Mouse (Mus musculus) megakaryocyte, embryonic 14.5 days (primary cell): ENCODE results near the gene Msmb. TPM values are rescaled to one million over a fixed set of nuclear protein-coding genes. Genes with fewer than 3 reads are reported as not detected.
"Not testable (repeated sequence)": the region's sequence is repeated elsewhere in the genome, so short reads cannot be mapped to it uniquely, and the experiment has no call there.

ENCODE experiments used
- H3K27me3 ChIP-seq: replicated peaks from 2 replicates; pipeline ENCODE3; 2012; ENCODE audit warnings: inconsistent platforms
- H3K36me3 ChIP-seq: replicated peaks from 2 replicates; pipeline ENCODE3; 2012; ENCODE audit warnings: low read length, inconsistent platforms, mixed read lengths
- H3K4me1 ChIP-seq: 2 replicates; pipeline ENCODE4 v1.6.1; 2012; ENCODE audit warnings: inconsistent platforms
- H3K4me3 ChIP-seq: replicated peaks from 2 replicates; pipeline ENCODE3; 2012; ENCODE audit warnings: moderate library complexity, mild to moderate bottlenecking, inconsistent platforms
- H3K9me3 ChIP-seq: 2 replicates; pipeline ENCODE4 v1.6.1; 2012; ENCODE audit warnings: inconsistent platforms
- FLI1 ChIP-seq: IDR thresholded peaks from 2 replicates; pipeline ENCODE4 v1.6.1; 2012; ENCODE audit warnings: low read length, inconsistent platforms, mixed read lengths
- GATA1 ChIP-seq: IDR thresholded peaks from 3 replicates; pipeline ENCODE4 v1.6.1; 2012; ENCODE audit warnings: mixed read lengths, low read length, inconsistent platforms, borderline replicate concordance
- polyA plus RNA-seq: library from polyadenylated mRNA; stranded (reverse); fragments of >175 nt; gene quantifications from 2 replicates; pipeline ENCODE4 v1.2.3, GENCODE M21; 2012; ENCODE audit warnings: low replicate concordance; ENCODE audit not compliant: insufficient read depth

The Msmb gene
- not detected in 2 replicates for polyA plus RNA-seq

DNA sequence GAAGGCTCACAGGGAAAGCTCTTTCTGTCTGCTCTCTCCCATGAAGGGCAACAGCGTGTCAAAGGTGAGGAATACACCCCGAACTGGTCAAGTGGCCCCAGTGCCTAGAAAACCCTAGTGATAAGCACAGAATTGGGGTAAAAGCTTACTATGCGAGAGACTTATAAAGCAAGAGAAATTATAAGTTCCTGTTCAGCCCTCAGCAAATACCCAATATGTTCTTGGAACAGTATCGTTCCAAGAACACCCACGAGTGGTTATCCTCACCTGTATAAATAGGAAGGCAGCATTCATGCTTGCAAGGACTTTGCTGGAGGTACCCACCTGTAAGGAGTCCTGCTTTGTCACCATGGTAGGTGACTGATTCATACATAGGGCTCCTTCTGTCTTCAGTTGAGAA, at the start of gene Msmb:
Msmb (plus strand) TSS at position 301 of the 400 bp plus-strand sequence.
- H3K27me3 ChIP-seq: no peaks in the 10 kb centered on the region
- no peak for TF ChIP-seq FLI1
- H3K4me1 ChIP-seq: peaks cover 82% of the 10 kb centered on the region

DNA sequence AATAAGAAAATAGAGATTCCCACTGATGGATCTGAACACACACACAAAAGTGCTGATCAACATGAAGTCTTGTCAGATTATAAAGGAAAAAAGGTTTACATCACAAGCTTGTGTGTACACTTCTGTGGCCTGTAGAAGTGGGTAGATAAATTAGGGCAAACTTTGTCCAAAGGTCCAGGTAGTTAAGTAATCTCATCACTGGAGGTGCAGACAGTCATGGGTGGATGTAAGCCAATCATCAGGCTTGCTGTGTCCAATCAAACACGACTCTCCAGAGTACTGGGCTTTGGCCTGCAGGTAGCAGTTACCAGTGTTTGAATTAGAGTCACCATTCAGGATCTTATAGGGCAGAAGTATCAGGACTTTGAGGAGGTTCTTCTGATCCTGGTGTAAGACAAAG, 48.8 kb upstream of the Msmb start:
- no peak for TF ChIP-seq FLI1
- TF ChIP-seq GATA1: no peak
- no peaks in the 10 kb centered on the region for H3K27me3 ChIP-seq
- H3K36me3 ChIP-seq: peaks cover 86% of the 10 kb centered on the region

More for the DNA sequence above, at the start of gene Msmb:
- H3K9me3 ChIP-seq: no peaks in the 10 kb centered on the region
- H3K36me3 ChIP-seq: peaks cover 3% of the 10 kb centered on the region
- peak within 1 kb of the TSS; percentile 59 for H3K4me3 ChIP-seq

DNA sequence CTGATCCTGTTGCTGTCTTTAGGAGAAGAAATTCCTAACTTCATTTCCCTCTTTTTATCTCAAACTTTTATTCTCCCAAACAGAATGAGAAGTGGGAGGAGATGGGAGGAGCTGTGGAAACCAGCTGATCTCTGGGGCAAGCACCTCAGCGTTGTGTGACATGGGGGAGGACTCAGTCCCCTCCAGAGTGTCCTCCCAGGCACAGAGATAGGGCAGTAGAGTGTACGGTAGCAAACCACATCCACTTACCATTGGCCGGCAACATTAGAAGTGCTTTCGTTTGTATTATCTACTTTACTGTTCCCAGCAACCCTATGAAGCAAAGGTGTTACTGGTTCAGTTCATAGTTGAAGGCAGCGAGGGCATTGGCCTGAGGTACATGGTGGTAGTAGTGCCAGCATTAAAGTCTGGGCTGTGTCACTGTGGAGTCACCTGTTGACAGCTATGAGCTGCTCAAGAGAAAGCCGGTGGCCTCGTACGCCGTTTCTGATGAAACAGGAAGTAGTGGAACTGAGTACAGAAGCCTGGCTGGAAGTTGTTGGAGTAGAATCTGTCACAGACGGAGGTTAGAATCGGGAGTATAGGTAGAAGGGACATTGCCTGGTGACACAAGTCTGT, 48.2 kb upstream of the Msmb start:
- peak overlapping the region; percentile 31 for H3K4me3 ChIP-seq

More for the DNA sequence above, 48.8 kb upstream of the Msmb start:
- Histone ChIP-seq H3K9me3 (no peaks in the 10 kb centered on the region), H3K4me3 (no peak overlapping the region), H3K4me1 (peaks cover 43% of the 10 kb centered on the region)

GRCm38 (mm10) chr14:32095646-32096045, 46.2 kb upstream of the Msmb start:
- Histone ChIP-seq H3K4me1 (peaks cover 20% of the 10 kb centered on the region), H3K4me3 (no peak overlapping the region), H3K27me3 (no peaks in the 10 kb centered on the region), H3K36me3 (peaks cover 99% of the 10 kb centered on the region), H3K9me3 (peaks cover 9% of the 10 kb centered on the region; the same call in 1 of the 2 replicates)
- no peak for TF ChIP-seq GATA1
- TF ChIP-seq FLI1: no peak

More for the DNA sequence above, 48.2 kb upstream of the Msmb start:
- Histone ChIP-seq H3K4me1 (peaks cover 40% of the 10 kb centered on the region), H3K27me3 (no peaks in the 10 kb centered on the region), H3K36me3 (peaks cover 90% of the 10 kb centered on the region), H3K9me3 (no peaks in the 10 kb centered on the region)
- TF ChIP-seq FLI1: no peak
- no peak for TF ChIP-seq GATA1

GRCm38 (mm10) chr14:32096740-32097139, 45.1 kb upstream of the Msmb start:
- no peak overlapping the region for H3K4me3 ChIP-seq

DNA sequence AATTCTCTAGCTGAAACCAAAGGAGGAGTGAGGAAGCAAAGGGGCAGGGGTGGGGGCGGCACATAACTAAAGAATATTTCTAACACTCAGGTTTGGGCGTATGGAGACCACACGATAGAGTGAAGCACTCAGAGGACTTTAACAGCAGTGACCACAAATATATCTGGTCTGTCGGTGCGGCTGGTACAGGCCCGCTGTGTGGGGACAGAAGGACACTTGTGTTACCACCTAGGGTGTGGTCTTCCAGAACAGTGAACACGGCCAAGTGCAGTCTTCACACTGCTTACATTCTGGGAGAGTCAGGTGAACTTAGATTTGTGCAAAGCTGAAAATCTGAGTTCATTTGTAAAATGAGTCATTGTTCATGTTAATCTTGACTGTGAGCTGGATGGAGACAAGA, 44.1 kb upstream of the Msmb start:
- H3K4me3 ChIP-seq: no peak overlapping the region
- peaks cover 9% of the 10 kb centered on the region; the same call in 1 of the 2 replicates for H3K9me3 ChIP-seq
- TF ChIP-seq FLI1: no peak
- TF ChIP-seq GATA1: no peak
- H3K36me3 ChIP-seq: peaks cover 98% of the 10 kb centered on the region
- H3K4me1 ChIP-seq: peaks cover 13% of the 10 kb centered on the region
- H3K27me3 ChIP-seq: no peaks in the 10 kb centered on the region

More at GRCm38 (mm10) chr14:32096740-32097139, 45.1 kb upstream of the Msmb start:
- Histone ChIP-seq H3K27me3 (no peaks in the 10 kb centered on the region), H3K4me1 (peaks cover 13% of the 10 kb centered on the region), H3K9me3 (peaks cover 9% of the 10 kb centered on the region; the same call in 1 of the 2 replicates), H3K36me3 (peaks cover 98% of the 10 kb centered on the region)
- TF ChIP-seq FLI1: no peak
- no peak for TF ChIP-seq GATA1

DNA sequence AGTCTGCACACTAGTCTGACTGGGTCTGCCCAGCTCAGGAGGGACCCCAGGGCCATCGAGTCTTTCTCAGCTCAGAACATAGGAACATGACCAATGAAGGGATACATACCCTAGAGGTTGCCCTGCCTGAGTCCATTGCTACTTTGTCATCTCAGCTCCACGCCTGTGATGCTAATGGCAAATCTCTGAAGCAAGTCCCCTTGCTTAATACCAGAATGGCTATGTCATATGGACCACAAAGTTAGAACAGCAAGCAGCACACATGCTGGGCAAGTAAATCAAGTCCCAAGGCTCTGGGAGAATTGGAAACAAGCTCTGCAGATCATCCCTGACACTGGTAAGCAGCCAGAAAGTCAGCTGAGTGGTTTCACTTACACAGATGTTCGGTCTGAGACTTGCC, 42.9 kb upstream of the Msmb start:
- no peaks in the 10 kb centered on the region for H3K27me3 ChIP-seq
- H3K4me3 ChIP-seq: no peak overlapping the region
- peaks cover 9% of the 10 kb centered on the region; the same call in 1 of the 2 replicates for H3K9me3 ChIP-seq
- no peak for TF ChIP-seq GATA1
- no peak for TF ChIP-seq FLI1
- H3K4me1 ChIP-seq: peaks cover 3% of the 10 kb centered on the region; the same call in 1 of the 2 replicates
- peaks cover 98% of the 10 kb centered on the region for H3K36me3 ChIP-seq

GRCm38 (mm10) chr14:32103556-32103955, 38.3 kb upstream of the Msmb start:
- Histone ChIP-seq H3K9me3 (peaks cover 9% of the 10 kb centered on the region; the same call in 1 of the 2 replicates), H3K36me3 (peaks cover 61% of the 10 kb centered on the region), H3K27me3 (no peaks in the 10 kb centered on the region), H3K4me3 (no peak overlapping the region), H3K4me1 (no peaks in the 10 kb centered on the region)
- no peak for TF ChIP-seq GATA1
- TF ChIP-seq FLI1: no peak

DNA sequence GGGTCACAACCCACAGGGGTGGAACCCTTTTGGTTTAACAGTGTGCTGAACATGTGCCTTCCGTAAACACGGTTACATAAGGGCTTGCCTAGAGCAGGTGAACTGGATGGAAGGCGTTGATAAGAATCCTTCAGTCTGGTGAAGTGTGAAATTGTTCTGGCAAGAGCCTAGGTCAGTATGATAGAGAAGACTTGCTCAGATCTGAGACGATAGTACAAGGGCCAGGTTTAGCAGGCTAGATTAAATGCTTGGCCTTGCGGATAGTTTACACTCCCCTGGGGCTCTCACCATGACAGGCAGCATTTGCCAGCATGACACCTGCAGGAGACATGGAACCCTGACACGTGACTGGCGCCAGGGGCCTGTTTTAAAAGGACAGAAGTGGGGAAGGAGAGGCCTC, 36.2 kb upstream of the Msmb start:
- Histone ChIP-seq H3K27me3 (peaks cover 2% of the 10 kb centered on the region), H3K9me3 (no peaks in the 10 kb centered on the region), H3K36me3 (peaks cover 40% of the 10 kb centered on the region), H3K4me3 (no peak overlapping the region), H3K4me1 (0 out of 2 replicates have a peak, but pooled peaks cover 3% of the 10 kb centered on the region)
- no peak for TF ChIP-seq GATA1
- no peak for TF ChIP-seq FLI1

- Histone ChIP-seq H3K9me3 (0 out of 2 replicates have a peak, but pooled peaks cover 8% of the 10 kb centered on the region), H3K4me3 (no peak overlapping the region), H3K27me3 (peaks cover 2% of the 10 kb centered on the region), H3K36me3 (peaks cover 30% of the 10 kb centered on the region), H3K4me1 (peaks cover 11% of the 10 kb centered on the region)
- TF ChIP-seq FLI1: no peak
- no peak for TF ChIP-seq GATA1
Observed at GRCm38 (mm10) chr14:32106911-32107310, 34.9 kb upstream of the Msmb start.

DNA sequence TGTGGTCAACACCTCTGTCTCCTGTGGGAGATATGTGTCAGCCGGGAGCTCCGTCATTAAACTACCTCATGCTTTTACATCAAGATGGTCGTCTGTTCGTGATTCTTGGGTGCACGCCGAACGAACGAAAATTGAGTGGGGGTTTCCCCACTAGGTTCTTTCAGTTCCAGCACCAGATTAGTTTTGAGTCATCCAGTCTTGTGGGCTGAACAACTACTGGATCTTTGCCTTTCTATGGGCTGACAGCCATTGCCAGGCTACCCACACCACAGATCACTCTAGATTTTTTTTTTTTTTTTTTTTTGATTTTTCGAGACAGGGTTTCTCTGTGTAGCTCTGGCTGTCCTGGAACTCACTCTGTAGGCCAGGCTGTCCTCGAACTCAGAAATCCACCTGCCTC, 29.7 kb upstream of the Msmb start:
- H3K36me3 ChIP-seq, H3K9me3 ChIP-seq, H3K4me3 ChIP-seq, H3K27me3 ChIP-seq: not testable (repeated sequence)
- peaks cover 32% of the 10 kb centered on the region for H3K4me1 ChIP-seq
